Mouse (Mus musculus) heart, postnatal 36 days (tissue): Measurements from ENCODE around the gene Crabp1. TPM values are rescaled to one million over a fixed set of nuclear protein-coding genes. Genes with fewer than 3 reads are reported as not detected.

Experiments used
- total RNA-seq, 2 experiments: library from RNA; stranded (reverse); gene quantifications; 2 replicates each; pipeline ENCODE4 v1.2.3; 2021

Gene Crabp1
- total RNA-seq, 2 experiments from 2014 or later = not detected

Other genes starting within 250 kb of the Crabp1 start
- gene Sh2d7, start 225.8 kb upstream of the Crabp1 start, total RNA-seq = not detected
- 1 to 10 TPM; 1.4 to 1.7 TPM for gene Cib2, start 204.5 kb upstream of the Crabp1 start, total RNA-seq
- 100 to 1,000 TPM; 577 to 619 TPM for gene Idh3a, start 178.4 kb upstream of the Crabp1 start, total RNA-seq
- gene Acsbg1, start 102.9 kb upstream of the Crabp1 start, total RNA-seq = under 1 TPM; 0.19 to 0.72 TPM
- 10 to 100 TPM; 71.4 to 80.4 TPM for gene Dnaja4, start 65.9 kb upstream of the Crabp1 start, total RNA-seq
- 10 to 100 TPM; 28.2 to 31.7 TPM for gene Wdr61, start 30.2 kb upstream of the Crabp1 start, total RNA-seq
- 10 to 100 TPM; 30.1 to 30.5 TPM for gene Ireb2, start 99.0 kb downstream of the Crabp1 start, total RNA-seq
- under 1 TPM; 0.94 to 0.98 TPM for gene Hykk, start 152.5 kb downstream of the Crabp1 start, total RNA-seq
- 100 to 1,000 TPM; 135 to 138 TPM for gene Psma4, start 186.0 kb downstream of the Crabp1 start, total RNA-seq
- not detected for gene AY074887, start 186.2 kb downstream of the Crabp1 start, total RNA-seq
- gene Chrna5, start 216.1 kb downstream of the Crabp1 start, total RNA-seq = under 1 TPM in 1 of 2 experiments, not detected in 1; 0.19 TPM